Mouse (Mus musculus): ENCODE results near the gene Nrl.
A peak's percentile ranks its signal among the peaks of the same experiment; 100 is the strongest.

The Nrl gene

GRCm38 (mm10) chr14:55524785-55525184 lies at the start of gene Nrl:
Gene Nrl, minus strand, starts transcription at chr14:55524981.
- no peak for ATAC-seq (ENCODE audit: low TSS enrichment)

DNA sequence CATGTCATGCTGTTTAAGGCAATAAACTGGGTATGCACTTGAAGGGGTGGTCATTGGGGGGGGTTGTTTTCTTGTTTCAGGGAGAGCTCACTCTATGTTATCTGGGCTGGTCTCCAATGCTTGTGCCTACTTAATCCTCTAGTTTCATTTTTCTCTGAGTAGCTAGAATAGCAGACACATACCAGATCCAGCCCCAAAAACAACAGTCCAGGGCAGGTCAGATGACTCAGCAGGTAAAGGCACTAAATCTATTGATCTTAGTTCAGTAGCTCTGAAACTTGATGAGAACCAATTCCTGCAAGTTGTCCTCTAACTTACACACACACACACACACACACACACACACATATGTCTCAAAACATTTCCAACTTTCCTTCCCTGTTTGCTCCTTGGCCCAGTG lies 47.0 kb upstream of the Nrl start:
- ATAC-seq (ENCODE audit: low TSS enrichment): no peak

GRCm38 (mm10) chr14:55570588-55570987 lies 45.8 kb upstream of the Nrl start:
- no peak for ATAC-seq (ENCODE audit: low TSS enrichment)

- ATAC-seq (ENCODE audit: low TSS enrichment): no peak
These were observed 42.7 kb upstream of the Nrl start for GRCm38 (mm10) chr14:55567496-55567895.

DNA sequence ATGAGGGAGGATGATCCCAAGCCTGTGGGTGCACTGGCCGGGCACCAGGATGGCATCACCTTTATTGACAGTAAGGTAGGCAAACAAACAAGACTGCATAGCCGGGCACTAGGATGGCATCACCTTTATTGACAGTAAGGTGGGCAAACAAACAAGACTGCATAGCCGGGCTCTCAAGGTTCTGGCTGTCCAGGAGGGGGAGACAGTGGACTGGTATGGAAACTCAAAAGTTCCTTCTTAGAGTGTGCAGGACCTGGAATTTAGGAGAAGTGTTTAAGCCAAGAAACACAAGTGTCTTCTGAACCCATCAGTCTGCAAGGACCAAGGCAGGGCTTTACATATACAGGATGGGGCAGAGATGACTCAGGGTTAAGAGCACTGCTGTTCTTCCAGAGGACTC lies 41.0 kb upstream of the Nrl start:
- ATAC-seq (ENCODE audit: low TSS enrichment): no peak

- ATAC-seq (ENCODE audit: low TSS enrichment): no peak
These were observed 38.5 kb upstream of the Nrl start for GRCm38 (mm10) chr14:55563249-55563648.

DNA sequence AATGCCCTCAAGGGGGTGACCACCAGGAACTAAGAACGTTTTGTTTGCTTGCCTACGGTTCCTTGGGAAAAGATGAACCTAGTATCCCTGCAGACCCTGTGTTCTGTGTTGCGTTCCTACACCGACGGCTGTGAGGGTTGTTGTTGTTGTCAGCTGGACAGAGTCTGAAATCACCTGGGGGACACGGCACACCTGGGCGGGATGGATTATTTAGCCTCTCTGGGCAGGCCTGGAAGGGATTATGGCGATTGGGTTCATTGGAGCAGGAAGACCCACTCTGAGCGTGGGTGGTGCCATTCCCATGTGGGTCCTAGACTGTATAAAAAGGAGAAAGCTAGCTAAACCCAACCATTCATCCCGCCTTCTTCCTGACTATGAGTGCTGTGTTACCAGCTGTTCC lies 37.1 kb upstream of the Nrl start:
- ATAC-seq (ENCODE audit: low TSS enrichment): no peak

DNA sequence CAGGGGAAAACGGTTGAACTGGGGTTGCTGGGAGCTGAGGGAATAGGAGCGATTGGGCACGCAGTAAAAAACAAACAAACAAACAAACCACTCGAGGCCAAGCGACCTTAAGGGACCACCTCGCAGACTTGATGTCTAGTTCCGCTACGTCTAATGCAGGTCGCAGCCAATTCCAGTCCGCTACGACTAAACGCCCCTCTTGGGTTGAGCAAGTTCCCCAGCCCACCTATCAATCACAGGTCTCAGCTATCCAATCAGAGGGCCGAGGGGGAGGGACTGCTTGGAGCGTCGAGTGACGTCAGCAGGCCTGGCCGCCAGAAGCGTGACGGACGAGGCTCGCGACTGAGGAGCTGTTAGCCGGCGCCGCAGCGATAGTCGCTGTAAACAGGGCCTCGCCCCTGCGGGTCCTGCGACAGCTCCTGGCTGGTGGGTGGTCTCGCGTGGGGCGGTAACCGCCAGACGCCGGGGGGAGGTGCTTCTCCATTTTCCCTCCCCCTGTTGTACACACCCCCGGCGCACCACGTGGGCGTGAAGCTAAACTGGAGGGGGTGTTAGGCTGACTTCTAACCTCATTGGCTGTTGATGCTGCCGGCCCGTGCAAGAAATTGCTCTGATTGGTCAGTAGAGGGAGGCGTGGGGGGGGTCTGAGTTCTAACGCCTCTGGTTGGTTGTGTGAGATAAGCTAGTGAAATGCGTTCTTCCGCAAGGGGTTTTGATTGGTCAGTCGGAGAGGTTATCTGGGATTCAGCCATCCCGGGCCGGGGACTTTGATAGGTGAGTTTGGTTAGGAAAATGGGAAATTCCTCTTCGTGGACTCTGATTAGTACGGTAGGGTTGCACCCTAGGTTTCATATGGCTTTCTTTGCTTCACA lies 35.7 kb upstream of the Nrl start, which contains the start of gene A730061H03Rik:
Gene A730061H03Rik, minus strand, starts transcription at position 205 of the 872 bp plus-strand sequence.
- peak; percentile 88 for ATAC-seq (ENCODE audit: low TSS enrichment)

DNA sequence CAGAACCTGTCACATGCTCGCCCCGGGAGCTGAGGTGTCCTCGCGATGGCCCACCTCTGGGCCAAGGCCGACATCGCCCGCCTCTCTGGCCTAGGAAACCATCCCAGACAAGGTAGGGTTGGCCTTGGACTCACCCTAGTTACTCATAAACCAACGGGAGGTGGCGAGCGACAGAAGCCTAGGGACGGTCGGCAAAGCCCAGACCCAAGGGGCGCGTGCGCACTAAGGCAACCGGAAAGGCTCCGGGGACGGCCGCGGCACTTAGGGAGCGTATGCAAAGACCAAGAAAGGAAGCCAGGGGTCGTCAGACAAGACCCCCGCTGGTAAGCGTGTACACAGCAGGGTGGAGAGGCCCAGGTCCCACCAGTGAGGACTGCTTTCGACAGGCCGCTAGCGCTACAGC lies 35.0 kb upstream of the Nrl start, which contains the start of gene Dcaf11:
Gene Dcaf11, plus strand, starts transcription at position 208 of the 403 bp plus-strand sequence.
- peak; percentile 77 for ATAC-seq (ENCODE audit: low TSS enrichment)

DNA sequence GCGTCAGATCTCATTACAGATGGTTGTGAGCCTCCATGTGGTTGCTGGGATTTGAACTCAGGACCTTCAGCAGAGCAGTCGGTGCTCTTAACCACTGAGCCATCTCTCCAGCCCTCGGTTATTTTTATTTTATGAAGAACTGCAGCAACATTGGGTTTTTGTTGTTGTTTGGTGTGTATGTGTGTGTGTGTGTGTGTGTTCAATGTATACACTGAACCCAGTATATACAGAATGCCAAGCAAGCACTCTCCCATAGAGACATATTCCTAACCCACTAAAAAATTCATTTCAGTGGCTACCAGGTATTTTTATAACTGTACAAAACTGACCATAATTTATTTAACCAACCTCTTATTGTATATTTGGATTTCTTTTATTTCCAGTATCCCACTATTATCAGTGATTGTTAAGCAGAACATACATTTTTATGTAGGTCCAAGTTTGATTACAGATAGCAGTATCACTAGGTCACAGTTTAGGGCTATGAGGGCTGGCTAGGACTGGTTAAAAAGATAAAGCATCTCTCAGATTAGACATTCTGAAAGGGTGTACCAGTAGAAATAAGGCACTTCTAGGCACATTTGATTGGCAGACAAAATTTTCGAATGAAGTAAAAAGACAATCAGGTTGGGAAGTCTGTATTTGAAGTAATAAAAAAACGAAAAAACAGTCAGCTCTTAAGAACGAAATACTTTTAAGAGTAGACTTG lies 34.1 kb upstream of the Nrl start:
- no peak for ATAC-seq (ENCODE audit: low TSS enrichment)

- ATAC-seq (ENCODE audit: low TSS enrichment): no peak
These were observed 32.8 kb upstream of the Nrl start for GRCm38 (mm10) chr14:55557587-55557986.

DNA sequence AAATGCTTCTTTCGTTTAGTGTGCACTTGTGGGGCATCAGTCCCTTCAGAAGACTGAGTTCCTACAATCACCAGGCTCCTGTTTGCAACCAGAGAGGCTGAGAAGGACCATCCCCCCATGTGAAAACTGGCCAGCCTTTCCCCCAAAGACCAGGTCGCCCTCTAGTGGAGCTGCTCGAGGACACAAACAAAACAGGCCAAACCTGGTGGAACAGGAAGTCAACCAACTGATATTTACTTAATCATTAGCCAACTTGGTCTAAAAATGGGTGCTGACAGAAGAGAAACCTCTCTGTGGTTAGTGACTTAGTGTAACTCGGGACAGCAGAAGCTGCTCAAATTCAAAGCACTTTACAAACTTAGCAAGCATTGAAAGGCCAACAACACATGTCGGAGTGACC lies 32.2 kb upstream of the Nrl start:
- no peak for ATAC-seq (ENCODE audit: low TSS enrichment)

- ATAC-seq (ENCODE audit: low TSS enrichment): no peak
These were observed 31.0 kb upstream of the Nrl start for GRCm38 (mm10) chr14:55555788-55556187.

- no peak for ATAC-seq (ENCODE audit: low TSS enrichment)
These were observed 29.9 kb upstream of the Nrl start for GRCm38 (mm10) chr14:55554635-55555034.

DNA sequence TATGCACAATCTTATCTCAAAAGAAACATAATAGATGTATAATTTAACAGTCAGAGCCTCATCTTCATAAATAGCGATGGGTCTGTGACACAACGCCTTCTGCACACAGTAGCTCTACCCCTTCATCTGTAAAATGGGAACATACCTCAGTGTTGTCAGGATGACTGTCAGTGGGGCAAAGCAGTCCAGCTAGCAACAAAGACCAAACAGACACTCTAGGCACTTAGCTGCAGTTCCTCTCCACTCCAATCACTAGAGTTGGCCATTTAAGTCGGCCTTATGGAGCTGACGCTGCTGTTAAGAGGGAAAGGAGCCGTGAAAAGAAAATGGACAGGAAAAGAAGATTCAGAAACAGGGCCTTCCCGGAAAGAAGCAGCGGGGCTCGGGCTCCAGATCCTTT lies 27.0 kb upstream of the Nrl start:
- ATAC-seq (ENCODE audit: low TSS enrichment): no peak

- no peak for ATAC-seq (ENCODE audit: low TSS enrichment)
These were observed 26.6 kb upstream of the Nrl start for GRCm38 (mm10) chr14:55551347-55551746.

GRCm38 (mm10) chr14:55550191-55550590 lies 25.4 kb upstream of the Nrl start:
- ATAC-seq (ENCODE audit: low TSS enrichment): no peak

- no peak for ATAC-seq (ENCODE audit: low TSS enrichment)
These were observed 19.6 kb upstream of the Nrl start for GRCm38 (mm10) chr14:55544334-55544733.

DNA sequence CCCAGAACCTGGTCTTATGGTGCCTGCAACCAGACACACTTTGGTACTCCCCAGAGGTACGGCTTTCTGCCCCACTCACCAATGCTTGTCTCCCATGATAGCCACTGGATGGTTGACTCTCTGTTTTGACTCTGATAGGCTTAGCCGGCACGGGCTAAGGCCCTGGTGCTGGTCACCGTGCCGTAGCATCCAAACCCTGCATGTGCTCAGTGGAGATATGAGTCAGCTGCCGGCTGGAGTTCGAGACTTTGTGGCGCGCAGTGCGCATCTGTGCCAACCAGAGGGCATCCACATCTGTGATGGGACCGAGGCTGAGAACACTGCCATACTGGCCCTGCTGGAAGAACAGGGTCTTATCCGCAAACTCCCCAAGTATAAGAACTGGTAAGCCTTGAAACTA lies 17.5 kb upstream of the Nrl start:
- ATAC-seq (ENCODE audit: low TSS enrichment): no peak

DNA sequence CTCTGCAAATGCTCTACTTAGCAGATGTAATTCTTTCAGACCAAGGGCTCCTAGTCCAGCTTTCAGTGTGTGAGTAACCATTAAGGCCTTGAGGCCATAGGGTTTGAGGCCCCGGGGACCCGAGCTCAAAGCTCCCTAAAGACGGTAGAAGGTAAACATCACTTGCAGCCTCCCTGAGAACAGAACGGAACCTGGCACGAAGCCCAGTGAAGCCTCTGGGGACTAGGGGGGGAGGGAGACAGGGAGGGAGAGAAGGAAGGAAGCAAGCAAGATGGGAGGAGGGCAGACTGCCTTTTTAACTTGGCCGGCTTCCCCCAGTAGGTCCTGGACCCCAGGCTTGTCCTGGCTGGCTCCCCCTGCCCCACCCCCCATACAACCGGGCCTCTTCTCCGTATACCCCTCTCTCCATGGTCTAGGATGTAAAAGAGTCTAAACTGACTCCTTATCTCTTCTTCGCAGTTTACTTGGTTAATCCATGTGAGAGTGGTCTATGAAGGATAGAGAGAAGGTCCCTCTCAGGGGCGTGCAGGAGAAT lies 16.1 kb upstream of the Nrl start:
- peak; percentile 45 for ATAC-seq (ENCODE audit: low TSS enrichment)

GRCm38 (mm10) chr14:55540067-55540786 lies 15.4 kb upstream of the Nrl start, which contains the start of gene Pck2:
Gene Pck2, plus strand, starts transcription at chr14:55540266.
- ATAC-seq (ENCODE audit: low TSS enrichment): peak; percentile 83

All from frontal cortex, adult (tissue).